Mouse (Mus musculus) right cerebral cortex, postnatal 36 days (tissue): ENCODE results near the gene Gm17455.

ENCODE experiments used
- DNase-seq, 2 experiments: peaks; one replicate each; pipeline ENCODE4 v3.0.0; 2022; ENCODE audit warnings: low spot score in 2 of 2, mixed read lengths in 1 of 2

Gene Gm17455

DNA sequence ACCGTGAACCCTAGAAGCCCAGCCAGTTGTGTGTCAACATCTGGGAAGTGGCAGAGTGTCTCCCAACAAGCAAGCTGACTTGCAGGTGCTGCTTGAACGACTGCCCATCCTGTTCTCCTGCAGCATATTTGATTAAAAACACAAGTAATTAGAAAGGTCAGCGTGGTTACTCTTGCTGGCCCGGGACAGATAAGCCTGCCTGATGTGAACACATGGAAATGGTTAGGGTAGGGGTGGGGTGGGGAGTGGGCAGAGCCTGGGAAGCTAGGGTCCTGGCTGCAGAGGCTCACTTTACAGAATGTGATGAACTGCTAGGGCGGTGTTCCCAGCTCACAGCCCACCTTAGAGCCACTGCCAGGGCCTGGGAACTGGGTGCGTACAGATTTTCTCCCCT, 26.0 kb upstream of the Gm17455 start:
- DNase-seq = no peak

DNA sequence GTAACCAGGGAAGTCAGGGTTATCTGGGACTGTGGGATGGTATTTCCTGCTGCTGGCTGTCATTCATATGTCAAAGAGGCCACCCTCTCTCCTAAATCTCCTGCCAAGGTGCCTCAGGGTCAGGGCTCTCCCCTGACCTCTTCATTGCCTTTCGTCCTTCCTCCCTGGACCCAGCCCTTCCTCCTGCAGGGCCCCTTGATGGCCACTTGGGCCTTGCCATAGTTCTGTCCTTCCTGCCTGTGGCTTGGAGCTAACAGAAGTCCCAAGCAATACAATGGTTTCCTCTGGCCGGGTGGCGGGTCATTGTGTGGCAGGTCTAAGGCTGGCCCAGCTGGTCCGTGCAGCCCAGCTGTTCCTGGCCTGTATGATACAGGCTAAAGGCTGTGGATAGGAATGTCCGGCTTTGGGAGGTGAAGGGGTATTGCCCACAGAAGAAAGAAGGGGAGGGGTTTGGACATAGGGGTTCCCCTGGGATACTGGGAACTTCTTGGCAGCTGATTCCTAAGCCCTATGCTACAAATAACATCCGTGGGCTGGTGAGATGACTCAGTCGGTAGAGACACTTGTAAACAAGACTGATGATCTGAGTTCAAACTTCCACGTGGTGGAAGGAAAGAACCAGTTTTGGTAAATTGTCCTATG, 25.5 kb upstream of the Gm17455 start:
- no peak for DNase-seq

GRCm38 (mm10) chr10:60376704-60377103, 22.8 kb upstream of the Gm17455 start:
- DNase-seq = no peak

DNA sequence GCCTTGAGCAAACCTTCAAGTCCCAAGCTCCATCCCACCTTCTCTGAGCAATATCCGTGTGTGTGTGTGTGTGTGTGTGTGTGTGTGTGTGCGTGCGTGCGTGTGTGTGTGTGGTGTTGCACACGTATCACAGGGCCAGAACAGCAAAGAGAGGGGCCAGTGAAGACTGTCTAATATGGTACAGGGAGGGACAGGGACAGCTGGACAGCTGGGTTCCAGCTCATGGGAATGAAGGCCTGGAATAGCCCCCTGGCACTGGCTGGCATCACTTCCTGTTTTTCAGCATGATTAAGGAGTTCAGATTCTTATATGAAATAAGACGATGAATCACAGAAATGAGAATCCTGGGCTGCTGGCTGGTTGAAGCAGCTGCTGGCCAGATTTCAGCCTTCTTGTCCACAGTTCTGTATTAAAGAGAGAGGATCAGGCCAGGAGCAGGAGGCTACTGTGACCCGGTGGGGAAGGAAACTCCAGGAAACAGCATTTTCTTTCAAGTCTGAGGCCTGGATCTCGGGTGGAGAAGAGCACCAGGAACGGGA, 20.0 kb upstream of the Gm17455 start:
- no peak for DNase-seq

- DNase-seq = no peak
These were observed 19.3 kb upstream of the Gm17455 start for GRCm38 (mm10) chr10:60380229-60380628.

- DNase-seq = no peak
These were observed 18.2 kb upstream of the Gm17455 start for GRCm38 (mm10) chr10:60381142-60381925.

GRCm38 (mm10) chr10:60388332-60388731, 11.2 kb upstream of the Gm17455 start:
- no peak for DNase-seq

GRCm38 (mm10) chr10:60389447-60389865, 10.1 kb upstream of the Gm17455 start:
- no peak for DNase-seq

GRCm38 (mm10) chr10:60390177-60390903, 9.2 kb upstream of the Gm17455 start:
- no peak for DNase-seq

- DNase-seq = no peak
These were observed 8.6 kb upstream of the Gm17455 start for GRCm38 (mm10) chr10:60390904-60391420.

GRCm38 (mm10) chr10:60391661-60392060, 7.9 kb upstream of the Gm17455 start:
- DNase-seq = no peak

GRCm38 (mm10) chr10:60394936-60395335, 4.6 kb upstream of the Gm17455 start:
- DNase-seq = no peak

DNA sequence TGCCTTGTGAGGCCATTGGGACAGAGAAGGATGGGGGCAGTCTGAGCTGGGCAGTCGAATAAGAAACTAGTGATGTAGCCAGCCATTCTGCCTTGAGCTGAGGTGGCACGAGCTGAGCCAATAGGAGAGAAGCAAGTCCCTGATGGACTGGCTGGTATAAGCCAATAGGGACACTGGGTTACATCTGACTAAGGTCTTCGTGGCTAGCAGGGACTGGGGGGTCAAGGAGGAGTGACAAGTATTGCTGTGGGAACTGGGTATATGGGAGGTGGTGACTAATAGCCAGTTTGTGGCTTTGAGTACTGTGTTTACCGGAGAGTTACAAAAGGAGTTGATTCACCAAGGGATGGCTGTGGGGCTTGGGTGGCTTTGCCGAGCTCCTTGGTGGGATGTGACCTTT, 3.9 kb upstream of the Gm17455 start:
- no peak for DNase-seq

DNA sequence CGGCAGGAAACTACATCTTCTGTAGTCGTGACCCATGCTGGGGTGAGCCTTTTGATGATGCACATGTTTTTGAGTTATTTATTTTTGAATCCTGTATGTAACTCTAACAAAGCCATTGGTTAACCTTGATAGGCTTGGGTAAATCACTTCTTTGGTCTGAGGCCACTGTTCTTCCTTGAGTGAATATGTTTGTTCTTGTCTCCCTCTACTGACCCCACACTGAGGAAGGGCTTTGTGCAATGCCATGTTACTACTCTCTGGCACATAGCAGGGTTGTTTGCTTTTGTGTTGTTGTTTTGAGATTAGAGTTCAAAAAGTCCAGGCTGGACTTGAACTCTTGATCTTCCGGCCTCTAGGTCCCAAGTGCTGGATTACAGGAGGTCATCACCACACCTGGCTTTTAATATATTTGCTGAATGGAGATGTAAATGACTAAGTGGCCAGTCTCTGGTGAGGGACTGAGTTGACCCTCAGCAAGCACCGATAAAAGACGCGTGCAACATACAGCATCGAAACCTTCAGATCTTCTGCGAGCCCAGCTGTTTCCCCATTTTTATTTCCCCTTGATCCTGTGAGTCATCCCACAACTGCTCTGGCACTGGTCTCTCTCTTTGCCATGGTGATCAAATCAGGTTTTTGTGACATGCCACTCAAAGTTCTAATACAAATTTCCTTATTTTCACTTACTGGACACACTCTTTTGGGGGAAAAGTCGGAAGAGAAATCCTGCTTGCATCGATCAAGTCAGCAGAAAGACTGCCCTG, 1.3 kb upstream of the Gm17455 start:
- no peak for DNase-seq

DNA sequence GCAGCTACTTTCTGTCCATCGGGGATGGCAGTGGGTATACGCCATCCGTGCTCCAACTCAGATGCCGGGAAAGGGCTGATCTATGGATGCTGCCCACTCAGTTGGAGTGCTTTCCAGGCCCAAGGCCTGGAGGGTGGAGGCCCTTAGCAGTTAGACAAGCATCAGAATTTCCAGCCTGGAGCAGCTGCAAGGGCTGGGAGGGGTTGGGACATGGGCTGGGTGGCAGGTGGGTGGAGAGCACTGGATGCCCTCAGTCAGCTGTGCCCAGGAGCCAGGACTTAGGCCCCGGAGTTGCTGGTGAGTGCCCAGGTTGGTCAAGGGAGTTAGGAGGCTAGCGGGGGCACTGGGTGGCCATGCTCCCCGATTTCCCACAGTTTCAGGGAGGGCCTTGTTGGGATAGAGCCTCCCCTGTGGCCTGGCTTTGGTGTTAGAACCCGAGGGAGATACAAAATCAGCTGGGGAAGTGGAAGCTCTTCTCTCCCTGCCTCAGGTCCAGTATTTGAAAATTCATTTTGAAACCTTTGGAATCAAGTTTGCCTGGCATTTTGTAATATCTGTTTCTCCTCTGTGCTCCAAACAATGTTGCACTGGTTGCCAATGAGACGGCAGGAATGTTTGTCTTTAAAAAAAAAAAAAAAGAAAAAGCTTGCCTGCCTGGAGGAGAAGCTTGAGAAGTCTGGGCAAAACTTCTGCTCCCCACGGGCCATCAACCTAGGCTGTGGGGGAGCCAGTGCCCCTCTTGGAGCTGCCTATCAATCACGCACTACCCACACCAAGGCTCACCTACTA, 1.2 kb downstream of the Gm17455 start:
- no peak for DNase-seq

- peak; percentile 36 to 37 for DNase-seq
These were observed 6.1 kb downstream of the Gm17455 start for GRCm38 (mm10) chr10:60405460-60406177.

- DNase-seq = peak; percentile 20 to 36
These were observed 8.3 kb downstream of the Gm17455 start for GRCm38 (mm10) chr10:60407831-60408230.

- no peak for DNase-seq
These were observed 12.3 kb downstream of the Gm17455 start for GRCm38 (mm10) chr10:60411794-60412193.

DNA sequence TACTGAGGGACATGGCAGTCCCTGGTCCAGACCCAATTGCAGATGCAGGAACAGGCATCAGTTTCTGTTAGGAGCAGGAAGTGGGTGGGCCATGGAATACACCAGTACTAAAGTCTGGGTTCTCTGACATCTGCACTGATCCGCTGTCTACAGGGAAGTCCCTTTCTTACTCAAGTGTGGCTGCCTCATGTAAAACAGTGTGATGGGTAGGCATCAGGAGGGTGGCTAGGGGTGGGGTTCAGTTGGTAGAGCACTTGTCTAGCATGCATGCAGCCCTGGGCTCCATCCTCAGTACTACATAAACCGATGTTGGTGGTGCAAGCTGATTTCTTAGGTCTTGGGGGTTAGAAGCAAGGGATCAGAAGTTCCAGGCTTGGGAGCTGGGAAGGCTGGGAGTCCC, 14.2 kb downstream of the Gm17455 start:
- no peak for DNase-seq

- no peak for DNase-seq
These were observed 17.5 kb downstream of the Gm17455 start for GRCm38 (mm10) chr10:60417041-60417440.
